Mouse (Mus musculus) ovary, adult 18-20 months (tissue): ENCODE measurements at regions not wholly inside any gene's neighbourhood (a gene's known extent, or its start where the extent isn't known, plus 50 kb on each side); places are given as distances from the start of the nearest gene placed in this dataset.
"Not testable (repeated sequence)": the region's sequence is repeated elsewhere in the genome, so short reads cannot be mapped to it uniquely, and the experiment has no call there.

Experiments
- DNase-seq: peaks from one replicate; pipeline ENCODE4 v3.0.0; 2022; ENCODE audit warnings: low spot score, mixed read lengths

GRCm38 (mm10) chr6:84317026-84317425, 276.7 kb downstream of the Cyp26b1 start:
- no peak for DNase-seq

GRCm38 (mm10) chr6:84315175-84315912, 278.4 kb downstream of the Cyp26b1 start:
- DNase-seq = no peak

- no peak for DNase-seq
These were observed 279.9 kb downstream of the Cyp26b1 start for GRCm38 (mm10) chr6:84313797-84314196.

- DNase-seq = no peak
These were observed 283.0 kb downstream of the Cyp26b1 start for GRCm38 (mm10) chr6:84310635-84311241.

- no peak for DNase-seq
These were observed 286.2 kb downstream of the Cyp26b1 start for GRCm38 (mm10) chr6:84307556-84307955.

- no peak for DNase-seq
These were observed 287.1 kb downstream of the Cyp26b1 start for GRCm38 (mm10) chr6:84306585-84306984.

- DNase-seq = no peak
These were observed 288.6 kb downstream of the Cyp26b1 start for GRCm38 (mm10) chr6:84305093-84305492.

- DNase-seq = not testable (repeated sequence)
These were observed 290.8 kb downstream of the Cyp26b1 start for GRCm38 (mm10) chr6:84302916-84303315.

- no peak for DNase-seq
These were observed 291.5 kb downstream of the Dysf start for GRCm38 (mm10) chr6:84299936-84300335.

- DNase-seq = no peak
These were observed 290.8 kb downstream of the Dysf start for GRCm38 (mm10) chr6:84299146-84299545.

GRCm38 (mm10) chr6:84273907-84274306, 265.5 kb downstream of the Dysf start:
- DNase-seq = not testable (repeated sequence)

GRCm38 (mm10) chr6:84272520-84273311, 264.3 kb downstream of the Dysf start:
- no peak for DNase-seq

GRCm38 (mm10) chr6:84271966-84272365, 263.6 kb downstream of the Dysf start:
- no peak for DNase-seq

GRCm38 (mm10) chr6:84271441-84271840, 263.1 kb downstream of the Dysf start:
- no peak for DNase-seq

GRCm38 (mm10) chr6:84270518-84271165, 262.3 kb downstream of the Dysf start:
- DNase-seq = peak; percentile 43

GRCm38 (mm10) chr6:84269478-84269877, 261.1 kb downstream of the Dysf start:
- DNase-seq = no peak

GRCm38 (mm10) chr6:84269023-84269422, 260.6 kb downstream of the Dysf start:
- no peak for DNase-seq

- no peak for DNase-seq
These were observed 259.7 kb downstream of the Dysf start for GRCm38 (mm10) chr6:84268111-84268510.

GRCm38 (mm10) chr6:84267526-84267925, 259.1 kb downstream of the Dysf start:
- no peak for DNase-seq

- peak; percentile 49 for DNase-seq
These were observed 258.3 kb downstream of the Dysf start for GRCm38 (mm10) chr6:84266736-84267135.

- DNase-seq = no peak
These were observed 256.3 kb downstream of the Dysf start for GRCm38 (mm10) chr6:84264681-84265080.

GRCm38 (mm10) chr6:84263686-84264085, 255.3 kb downstream of the Dysf start:
- DNase-seq = no peak
